Mouse (Mus musculus) bone marrow macrophage, adult 2 months (primary cell): ENCODE results near the gene Sertad2. TPM values are rescaled to one million over a fixed set of nuclear protein-coding genes. Genes with fewer than 3 reads are reported as not detected.

Experiments used
- H3K27ac ChIP-seq: 2 replicates; pipeline ENCODE4 v1.5.1; 2012; ENCODE audit warnings: low read depth, low read length; ENCODE audit not compliant: insufficient read depth
- H3K4me1 ChIP-seq: 2 replicates; pipeline ENCODE4 v1.6.1; 2012; ENCODE audit warnings: low read length; ENCODE audit not compliant: control insufficient read depth, insufficient read depth
- H3K4me3 ChIP-seq: 2 replicates; pipeline ENCODE4 v1.5.1; 2012; ENCODE audit warnings: mild to moderate bottlenecking, low read length, moderate library complexity; ENCODE audit not compliant: insufficient read depth
- CTCF ChIP-seq: IDR thresholded peaks from 2 replicates; pipeline ENCODE4 v1.5.1; 2012; ENCODE audit warnings: low read depth, mild to moderate bottlenecking, low read length, moderate library complexity
- POLR2A ChIP-seq: IDR thresholded peaks from 2 replicates; pipeline ENCODE4 v1.6.1; 2012; ENCODE audit warnings: mild to moderate bottlenecking, low read depth, low read length, borderline replicate concordance
- polyA plus RNA-seq: library from polyadenylated mRNA; stranded (reverse); fragments of >200 nt; gene quantifications from 2 replicates; pipeline ENCODE4 v1.2.4, GENCODE M21; 2012; ENCODE audit not compliant: missing spikeins, insufficient read depth, insufficient read length

The Sertad2 gene
- polyA plus RNA-seq, 1 experiment = 13.2 TPM

DNA sequence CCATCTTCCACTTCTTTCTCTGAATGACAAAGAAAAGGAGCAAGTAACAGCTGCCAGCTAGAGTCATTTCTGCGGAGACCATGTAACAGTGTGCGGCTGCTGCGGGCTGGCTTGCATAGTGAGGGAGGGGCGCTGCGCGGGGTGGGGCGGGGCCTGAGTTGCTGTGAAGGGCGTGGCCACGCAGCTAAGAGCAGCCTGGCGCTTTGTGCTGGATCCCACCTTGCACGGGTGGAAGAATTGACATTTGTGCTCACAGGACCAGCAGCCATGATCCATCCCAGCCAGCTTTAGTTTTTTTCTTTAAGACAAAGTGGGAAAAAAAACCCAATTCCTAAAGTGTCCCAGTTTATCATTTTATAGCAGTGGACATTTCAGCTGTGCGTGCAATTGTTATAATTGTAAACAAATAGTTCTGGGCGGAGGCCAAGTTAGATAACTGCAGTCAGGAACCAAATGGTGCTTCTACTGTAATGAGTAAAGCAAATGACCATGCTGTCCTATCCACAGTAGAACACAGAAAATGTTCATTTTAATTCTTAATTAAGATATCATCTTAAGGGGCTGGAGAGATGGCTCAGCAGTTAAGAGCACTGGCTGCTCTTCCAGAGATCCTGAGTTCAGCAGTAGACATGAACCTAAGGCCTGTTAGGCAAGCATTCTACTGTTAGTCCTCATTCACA is 18.4 kb downstream of the Sertad2 start:
- TF ChIP-seq POLR2A (no peak), CTCF (no peak)
- H3K4me3 ChIP-seq = no peak overlapping the region
- H3K27ac ChIP-seq = no peak overlapping the region
- peaks cover 9% of the 10 kb centered on the region for H3K4me1 ChIP-seq

DNA sequence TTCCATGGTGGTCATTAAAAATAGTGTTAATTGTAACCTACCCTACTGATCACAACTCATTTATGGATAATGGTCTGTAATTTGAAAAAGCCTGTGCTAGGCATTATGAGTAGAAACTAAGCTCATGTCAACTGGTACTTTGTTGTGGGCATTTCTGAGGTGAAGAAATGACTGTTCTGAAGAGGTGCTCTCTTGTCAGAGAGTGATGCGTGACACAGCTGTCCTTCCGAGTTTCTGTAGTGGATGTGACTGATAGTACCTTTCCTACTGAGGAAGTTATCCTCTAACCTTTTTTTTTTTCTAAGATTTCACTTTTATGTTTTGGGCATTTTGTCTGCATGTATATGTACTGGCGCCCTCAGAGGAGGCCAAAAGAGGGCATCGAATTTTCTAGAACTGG is 22.0 kb downstream of the Sertad2 start:
- H3K4me1 ChIP-seq = no peaks in the 10 kb centered on the region
- H3K4me3 ChIP-seq = no peak overlapping the region
- no peak overlapping the region for H3K27ac ChIP-seq
- TF ChIP-seq CTCF (no peak), POLR2A (no peak)

DNA sequence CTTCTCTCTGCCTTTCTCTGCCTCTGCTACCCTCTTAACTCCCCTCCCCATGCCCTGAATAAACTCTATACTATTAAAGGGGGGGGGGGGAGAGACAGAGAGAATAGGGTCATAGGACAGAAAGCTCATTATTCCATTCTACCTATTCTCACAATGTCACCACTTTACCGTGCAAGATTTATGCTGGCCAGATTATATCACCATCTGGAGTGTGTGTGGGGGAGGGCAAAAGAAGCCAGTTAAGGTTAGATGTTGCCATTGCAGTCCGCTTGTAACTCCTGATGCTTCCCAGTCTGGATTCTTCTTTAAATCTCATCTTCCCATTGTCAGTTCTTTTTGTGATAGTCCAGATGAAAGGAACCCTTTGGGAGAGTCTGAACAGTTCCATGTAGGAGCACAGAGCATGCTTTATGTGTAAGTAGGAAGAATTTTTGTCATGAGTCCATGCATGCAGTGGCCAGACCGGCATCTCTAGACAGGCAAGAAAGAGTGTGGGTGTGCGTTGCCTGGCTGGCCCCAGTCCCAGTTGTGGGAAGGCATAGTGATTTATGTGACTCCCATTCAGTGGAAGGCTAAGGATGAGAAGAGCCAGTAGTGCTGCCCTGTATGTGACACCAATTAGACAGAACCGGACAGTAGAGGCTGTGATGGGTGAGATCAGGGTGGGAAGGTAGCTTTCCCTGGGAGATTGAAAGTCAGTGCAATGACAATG is 28.8 kb downstream of the Sertad2 start:
- Histone ChIP-seq H3K27ac (no peak overlapping the region), H3K4me3 (no peak overlapping the region), H3K4me1 (peaks cover 10% of the 10 kb centered on the region)
- TF ChIP-seq POLR2A (no peak), CTCF (no peak)

DNA sequence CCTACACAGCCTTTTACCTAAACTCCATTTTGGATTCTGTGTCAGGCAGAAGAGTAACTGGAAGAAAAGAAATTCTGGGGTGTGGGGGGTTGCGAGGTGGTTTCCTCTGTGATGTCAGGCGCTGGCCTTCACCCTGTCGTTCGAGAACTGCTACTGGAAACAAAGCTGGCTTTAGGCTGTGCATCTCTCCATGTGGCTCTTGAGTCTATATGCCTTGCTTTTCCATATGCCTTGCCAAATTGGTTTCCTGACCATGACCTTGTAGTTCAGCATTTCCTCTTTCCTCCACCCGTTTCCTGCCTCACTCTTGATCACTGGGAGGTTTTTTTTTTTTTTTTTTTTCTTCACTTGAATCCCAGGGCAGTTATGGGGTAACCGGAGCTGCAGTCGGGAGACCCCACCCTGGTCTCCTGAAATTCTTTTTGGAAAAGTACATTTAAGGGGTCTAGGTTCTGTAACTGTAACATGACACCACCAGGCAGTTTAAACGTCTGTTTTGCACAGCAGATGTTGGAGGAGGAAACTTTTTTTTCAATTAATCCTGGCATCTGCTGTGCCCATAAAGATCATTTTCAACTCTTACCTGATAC is 33.1 kb downstream of the Sertad2 start:
- H3K27ac ChIP-seq = peak overlapping the region; percentile 28; the same call in 1 of the 2 replicates
- H3K4me1 ChIP-seq = peaks cover 10% of the 10 kb centered on the region
- no peak overlapping the region for H3K4me3 ChIP-seq
- no peak for TF ChIP-seq POLR2A
- TF ChIP-seq CTCF = no peak

DNA sequence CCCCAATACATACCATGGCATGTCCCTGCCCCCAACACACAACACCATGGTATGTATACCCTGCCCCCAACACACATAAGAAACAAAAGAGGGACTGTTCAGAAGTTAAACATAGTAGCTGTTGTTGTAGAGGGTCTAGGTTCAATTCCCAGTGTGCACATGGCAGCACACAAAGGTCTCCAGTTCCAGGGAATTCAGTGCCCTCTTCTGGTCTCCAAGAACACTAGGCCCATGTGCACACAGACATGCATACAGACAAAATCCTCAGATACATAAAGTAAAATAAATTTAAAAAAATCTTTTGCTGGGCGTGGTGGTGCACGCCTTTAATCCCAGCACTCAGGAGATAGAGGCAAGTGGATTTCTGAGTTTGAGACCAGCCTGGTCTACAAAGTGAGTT is 39.7 kb downstream of the Sertad2 start:
- H3K4me1 ChIP-seq = peaks cover 6% of the 10 kb centered on the region
- TF ChIP-seq POLR2A (no peak), CTCF (no peak)
- H3K27ac ChIP-seq = no peak overlapping the region

DNA sequence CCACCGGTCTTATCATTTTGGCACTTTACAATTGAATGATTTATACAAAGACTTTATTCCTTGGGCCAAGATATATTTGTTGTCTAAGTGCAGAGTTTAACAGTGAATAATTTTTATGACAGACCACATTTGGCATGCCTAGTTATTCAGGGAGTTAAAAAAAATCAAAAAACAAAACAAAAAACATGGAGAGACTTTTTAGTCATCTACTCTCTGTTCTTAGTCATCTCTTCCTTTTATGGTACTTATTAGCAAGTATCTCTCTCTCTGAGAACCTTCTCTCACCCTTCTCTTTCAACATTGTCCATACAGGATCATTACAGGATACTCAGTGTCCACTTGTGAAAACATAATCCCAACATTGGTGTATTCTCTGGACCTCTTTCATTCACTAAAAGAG is 42.2 kb downstream of the Sertad2 start:
- H3K4me1 ChIP-seq = peaks cover 13% of the 10 kb centered on the region
- H3K4me3 ChIP-seq = no peak overlapping the region
- TF ChIP-seq CTCF (no peak), POLR2A (no peak)
- H3K27ac ChIP-seq = no peak overlapping the region

More for the DNA sequence above, 39.7 kb downstream of the Sertad2 start:
- no peak overlapping the region for H3K4me3 ChIP-seq

DNA sequence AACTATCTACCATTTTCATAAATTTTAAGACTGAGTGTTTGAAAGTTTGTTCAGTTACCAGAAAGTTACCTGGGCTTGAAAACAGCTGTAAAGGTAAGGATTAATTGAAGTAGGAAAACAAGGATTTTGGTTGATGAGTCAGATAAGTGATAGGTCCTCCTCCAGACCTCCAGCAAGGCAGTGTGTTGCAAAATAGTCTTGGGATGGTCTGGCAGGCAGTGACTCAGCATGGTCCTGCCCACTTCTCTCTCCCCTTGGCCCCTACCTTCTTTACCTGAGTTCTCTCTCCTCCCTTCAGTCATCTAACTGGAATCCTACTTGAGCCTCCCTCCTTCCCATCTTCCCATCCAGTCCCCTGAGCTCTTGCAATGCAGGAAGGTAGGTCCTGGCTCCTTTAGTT is 43.1 kb downstream of the Sertad2 start:
- no peak overlapping the region for H3K4me3 ChIP-seq
- no peak for TF ChIP-seq CTCF
- no peak for TF ChIP-seq POLR2A
- peaks cover 13% of the 10 kb centered on the region for H3K4me1 ChIP-seq
- no peak overlapping the region for H3K27ac ChIP-seq

DNA sequence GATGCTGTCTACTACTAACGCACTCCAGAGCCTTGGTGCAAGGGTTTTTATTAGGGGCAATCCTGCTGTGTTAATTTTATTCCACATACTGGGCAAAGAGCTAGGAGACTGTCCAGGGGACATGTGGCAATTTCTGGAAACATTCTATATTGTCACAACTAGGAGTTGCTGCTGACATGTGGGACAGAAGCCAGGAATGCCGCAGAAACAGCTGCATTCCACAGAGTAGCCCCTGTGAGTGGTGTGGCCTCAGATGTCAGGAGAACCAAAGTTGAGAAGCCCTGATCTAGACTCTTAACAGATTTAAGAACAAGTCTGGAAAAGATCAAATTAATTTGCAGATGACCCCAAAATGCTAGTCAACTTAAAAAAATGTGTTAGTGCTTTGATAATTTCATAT is 46.3 kb downstream of the Sertad2 start:
- peaks cover 13% of the 10 kb centered on the region for H3K4me1 ChIP-seq
- H3K27ac ChIP-seq = no peak overlapping the region
- TF ChIP-seq POLR2A (no peak), CTCF (no peak)

DNA sequence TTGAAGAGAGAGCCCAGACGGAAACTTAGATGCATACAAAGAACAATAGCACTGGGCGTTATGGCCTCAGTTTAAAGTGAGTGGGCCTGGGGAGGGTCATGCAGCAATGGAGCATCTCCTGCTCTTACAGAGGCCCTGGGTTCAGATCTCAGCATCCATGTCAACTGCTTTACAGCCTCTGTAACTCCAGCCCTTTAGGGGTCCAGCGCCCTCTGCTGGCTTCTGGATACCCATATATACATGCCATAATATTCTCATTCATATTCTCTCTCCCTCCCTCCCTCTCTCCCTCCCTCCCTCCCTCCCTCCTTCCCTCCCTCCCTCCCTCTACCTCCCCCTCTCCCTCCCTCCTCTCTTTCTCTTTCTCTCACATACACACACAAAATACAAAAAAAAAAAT is 49.0 kb downstream of the Sertad2 start:
- TF ChIP-seq CTCF = no peak
- no peak for TF ChIP-seq POLR2A
- H3K27ac ChIP-seq = no peak overlapping the region
- peaks cover 6% of the 10 kb centered on the region for H3K4me1 ChIP-seq
- H3K4me3 ChIP-seq = no peak overlapping the region

More for the DNA sequence above, 46.3 kb downstream of the Sertad2 start:
- H3K4me3 ChIP-seq = no peak overlapping the region

DNA sequence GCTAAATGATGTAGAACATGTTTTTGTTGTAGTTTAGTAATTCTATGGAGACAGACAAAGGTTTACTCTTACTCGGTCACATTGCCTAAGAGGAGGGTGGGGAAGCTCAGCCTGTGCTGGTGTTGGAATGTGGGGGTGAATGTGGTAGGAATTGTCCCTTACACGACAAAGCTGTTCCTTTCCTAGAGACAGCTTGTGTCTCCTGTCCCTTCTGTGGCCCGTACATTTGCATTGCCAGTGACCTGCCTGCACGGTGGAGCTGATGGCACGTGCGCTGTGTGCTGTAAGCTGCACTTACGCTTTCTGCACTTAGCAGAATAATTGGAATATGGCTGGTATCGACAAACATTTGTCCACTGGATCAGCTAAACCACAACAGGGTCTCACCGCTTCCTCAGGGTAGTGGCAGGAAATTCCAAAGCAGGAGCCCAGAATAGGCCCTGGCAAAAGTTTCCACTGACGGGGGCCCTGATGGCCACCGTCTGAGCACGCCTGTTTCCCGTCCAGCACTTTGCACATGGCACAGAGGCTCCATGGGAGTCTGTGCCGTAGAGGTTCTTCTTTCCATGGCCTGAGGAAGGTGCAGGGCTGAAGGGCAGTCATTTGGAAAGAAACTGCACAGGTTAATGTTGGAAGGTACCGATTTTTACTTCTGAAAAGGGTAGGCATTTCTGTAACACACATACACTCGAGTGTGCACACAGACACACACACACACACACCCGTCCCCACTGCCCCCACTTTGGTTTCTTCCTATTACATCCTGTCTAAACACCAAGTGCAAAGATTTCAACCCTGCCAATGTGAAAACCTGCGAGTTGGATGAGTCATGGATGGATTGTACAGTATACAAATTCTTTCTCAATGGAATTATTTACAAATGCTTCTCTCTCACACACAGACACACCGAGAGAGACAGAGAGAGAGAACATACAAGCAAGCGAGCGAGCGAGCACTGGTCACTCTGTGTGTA is 51.5 kb downstream of the Sertad2 start:
- Histone ChIP-seq H3K27ac (no peak overlapping the region), H3K4me1 (no peaks in the 10 kb centered on the region), H3K4me3 (no peak overlapping the region)
- TF ChIP-seq POLR2A = no peak
- TF ChIP-seq CTCF = no peak
